Mouse (Mus musculus): Measurements from ENCODE around the gene Dnajc11. TPM values are rescaled to one million over a fixed set of nuclear protein-coding genes. Genes with fewer than 3 reads are reported as not detected.

The Dnajc11 gene
- polyA plus RNA-seq, 1 experiment, result 31.6 TPM

DNA sequence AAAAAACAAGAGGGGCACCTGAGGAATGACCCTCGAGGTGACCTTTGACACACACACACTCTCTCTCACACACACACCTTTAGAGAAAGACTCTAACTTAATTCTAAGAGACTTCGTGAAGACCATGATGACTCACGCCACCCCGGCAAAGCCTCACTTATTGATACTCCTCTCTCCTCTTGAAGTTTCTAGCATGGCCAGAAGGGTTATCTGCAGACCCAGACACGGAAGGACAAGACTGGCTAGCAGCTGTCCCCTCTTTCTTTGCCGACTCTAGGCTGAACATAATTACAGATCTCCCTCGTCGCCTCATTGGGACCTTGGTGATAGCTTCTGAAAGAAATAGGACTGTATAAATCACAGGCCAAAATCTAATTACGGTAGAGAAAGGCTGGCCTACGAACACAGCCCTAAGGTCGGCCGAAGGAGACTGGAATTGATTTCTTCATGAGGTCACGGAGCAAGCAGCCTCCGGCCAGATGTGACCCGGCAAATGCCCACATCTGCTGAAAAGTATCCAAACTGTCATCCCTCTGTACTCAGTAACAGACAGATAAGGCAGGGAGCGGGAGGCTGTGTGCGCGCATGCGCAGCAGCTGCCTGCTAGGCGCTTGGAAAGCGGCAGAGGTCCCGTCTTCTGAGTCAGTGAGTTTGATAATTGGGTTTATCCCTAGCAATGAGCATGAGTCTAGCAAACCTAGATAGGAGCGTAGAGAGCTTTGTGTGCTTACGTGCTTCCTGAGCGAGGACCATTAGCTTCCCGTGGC lies 25.7 kb upstream of the Dnajc11 start:
- no peak overlapping the region for H3K27ac ChIP-seq (ENCODE audit: insufficient read depth, low read length)
- H3K36me3 ChIP-seq (ENCODE audit: control insufficient read depth, insufficient read depth, low read length), result no peaks in the 10 kb centered on the region
- H3K27me3 ChIP-seq (ENCODE audit: control insufficient read depth, insufficient read depth, low read length), result no peaks in the 10 kb centered on the region
- WGBS, result 85% methylated on average over 26 of the region's 26 CpGs
- DNase-seq (ENCODE audit: low read depth in 1 of 2, low spot score in 2 of 2), result no peak
- H3K4me1 ChIP-seq (ENCODE audit: control insufficient read depth, insufficient read depth, insufficient read length), result no peaks in the 10 kb centered on the region
- no peak overlapping the region for H3K4me3 ChIP-seq (ENCODE audit: extremely low read depth, insufficient read depth, insufficient read length)
- no peak for TF ChIP-seq POLR2A (IDR thresholded peaks at IDR 0.05; ENCODE audit: low read depth, low read length)
- TF ChIP-seq CTCF (IDR thresholded peaks at IDR 0.05; ENCODE audit: extremely low read depth, insufficient read depth, insufficient read length, insufficient replicate concordance), result no peak

DNA sequence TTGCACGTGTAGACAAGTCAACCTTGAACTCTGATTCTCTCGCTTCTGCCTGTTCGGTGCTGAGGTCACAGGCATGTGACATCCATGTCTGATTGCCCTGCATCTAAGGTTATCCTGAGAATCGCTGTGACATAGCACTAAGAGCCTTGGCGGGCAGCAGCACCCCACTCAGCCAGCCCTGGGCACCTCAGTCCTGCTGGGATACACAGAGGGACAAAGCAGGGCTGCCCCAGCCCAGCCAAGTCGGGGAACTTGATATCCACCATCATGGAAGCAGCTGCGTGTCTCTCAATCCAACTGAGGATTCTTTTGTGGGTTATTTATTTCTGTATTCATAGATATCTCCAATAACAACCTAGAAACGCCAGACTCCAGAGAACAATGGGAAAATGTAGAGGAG lies 24.7 kb upstream of the Dnajc11 start:
- TF ChIP-seq POLR2A (IDR thresholded peaks at IDR 0.05; ENCODE audit: low read depth, low read length) (no peak), CTCF (IDR thresholded peaks at IDR 0.05; ENCODE audit: extremely low read depth, insufficient read depth, insufficient read length, insufficient replicate concordance) (no peak)
- H3K4me1 ChIP-seq (ENCODE audit: control insufficient read depth, insufficient read depth, insufficient read length), result no peaks in the 10 kb centered on the region
- no peak overlapping the region for H3K4me3 ChIP-seq (ENCODE audit: extremely low read depth, insufficient read depth, insufficient read length)
- no peak overlapping the region for H3K27ac ChIP-seq (ENCODE audit: insufficient read depth, low read length)
- DNase-seq (ENCODE audit: low read depth in 1 of 2, low spot score in 2 of 2), result no peak
- H3K36me3 ChIP-seq (ENCODE audit: control insufficient read depth, insufficient read depth, low read length), result no peaks in the 10 kb centered on the region
- H3K27me3 ChIP-seq (ENCODE audit: control insufficient read depth, insufficient read depth, low read length), result no peaks in the 10 kb centered on the region
- WGBS, result 79% methylated on average over 8 of the region's 8 CpGs

DNA sequence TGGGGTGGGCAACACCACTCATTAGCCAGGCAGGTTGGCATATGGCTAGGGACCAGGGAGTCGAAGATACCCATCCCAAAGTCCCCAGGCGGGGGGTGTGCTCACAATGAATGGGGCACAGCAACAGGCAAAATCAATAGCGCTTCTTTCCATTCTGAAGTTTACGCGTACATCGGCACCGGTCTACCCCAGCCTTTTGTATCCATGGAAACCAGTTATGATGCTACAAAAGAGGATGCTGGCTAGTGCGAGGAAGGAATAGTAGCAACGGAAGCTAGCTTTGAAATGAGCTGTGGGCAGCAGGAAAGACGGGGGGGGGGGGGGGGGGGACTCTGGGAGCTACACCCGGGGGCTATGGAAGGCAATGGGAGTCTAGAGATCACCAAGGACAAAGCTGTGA lies 17.2 kb upstream of the Dnajc11 start:
- WGBS, result 89% methylated on average over 11 of the region's 11 CpGs
- TF ChIP-seq CTCF (IDR thresholded peaks at IDR 0.05; ENCODE audit: extremely low read depth, insufficient read depth, insufficient read length, insufficient replicate concordance) (no peak), POLR2A (IDR thresholded peaks at IDR 0.05; ENCODE audit: low read depth, low read length) (no peak)
- Histone ChIP-seq H3K4me3 (ENCODE audit: extremely low read depth, insufficient read depth, insufficient read length) (no peak overlapping the region), H3K27ac (ENCODE audit: insufficient read depth, low read length) (no peak overlapping the region), H3K4me1 (ENCODE audit: control insufficient read depth, insufficient read depth, insufficient read length) (no peaks in the 10 kb centered on the region), H3K27me3 (ENCODE audit: control insufficient read depth, insufficient read depth, low read length) (no peaks in the 10 kb centered on the region), H3K36me3 (ENCODE audit: control insufficient read depth, insufficient read depth, low read length) (no peaks in the 10 kb centered on the region)
- no peak for DNase-seq (ENCODE audit: low read depth in 1 of 2, low spot score in 2 of 2)

DNA sequence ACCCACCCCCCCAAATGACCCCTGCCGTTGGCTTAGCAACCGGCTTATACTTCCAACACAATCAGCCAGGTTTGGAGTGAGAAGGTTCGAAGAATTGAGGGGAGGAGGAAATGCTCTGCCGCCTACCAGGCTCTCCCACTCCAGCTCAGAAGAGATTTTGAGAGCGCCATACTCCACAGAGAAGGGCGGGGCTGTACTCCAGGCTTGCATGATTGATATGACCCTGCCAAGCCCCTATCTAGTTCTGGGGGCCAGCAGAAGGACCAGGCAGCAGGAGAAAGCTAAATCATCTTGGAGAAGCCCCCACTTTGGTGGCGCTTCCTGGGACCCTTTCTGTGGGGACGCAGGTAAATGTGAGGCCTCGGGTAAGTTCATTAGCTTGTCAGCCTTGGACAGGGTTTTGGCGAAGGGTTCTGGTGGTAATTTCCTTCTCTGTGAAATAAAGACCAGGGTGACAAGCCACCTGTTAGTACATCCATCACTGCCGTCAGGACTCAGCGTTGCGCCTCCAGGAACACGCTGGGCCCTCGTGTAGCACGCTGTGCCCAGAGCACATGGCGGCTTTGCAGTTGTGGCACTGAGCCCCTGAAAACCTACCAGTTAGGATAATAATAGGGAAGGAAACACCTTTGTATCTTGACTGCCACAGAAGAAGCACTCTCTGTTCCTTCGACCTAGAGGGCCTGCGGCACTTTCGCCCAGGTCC lies 14.2 kb upstream of the Dnajc11 start:
- WGBS, result 62% methylated on average over 20 of the region's 20 CpGs

DNA sequence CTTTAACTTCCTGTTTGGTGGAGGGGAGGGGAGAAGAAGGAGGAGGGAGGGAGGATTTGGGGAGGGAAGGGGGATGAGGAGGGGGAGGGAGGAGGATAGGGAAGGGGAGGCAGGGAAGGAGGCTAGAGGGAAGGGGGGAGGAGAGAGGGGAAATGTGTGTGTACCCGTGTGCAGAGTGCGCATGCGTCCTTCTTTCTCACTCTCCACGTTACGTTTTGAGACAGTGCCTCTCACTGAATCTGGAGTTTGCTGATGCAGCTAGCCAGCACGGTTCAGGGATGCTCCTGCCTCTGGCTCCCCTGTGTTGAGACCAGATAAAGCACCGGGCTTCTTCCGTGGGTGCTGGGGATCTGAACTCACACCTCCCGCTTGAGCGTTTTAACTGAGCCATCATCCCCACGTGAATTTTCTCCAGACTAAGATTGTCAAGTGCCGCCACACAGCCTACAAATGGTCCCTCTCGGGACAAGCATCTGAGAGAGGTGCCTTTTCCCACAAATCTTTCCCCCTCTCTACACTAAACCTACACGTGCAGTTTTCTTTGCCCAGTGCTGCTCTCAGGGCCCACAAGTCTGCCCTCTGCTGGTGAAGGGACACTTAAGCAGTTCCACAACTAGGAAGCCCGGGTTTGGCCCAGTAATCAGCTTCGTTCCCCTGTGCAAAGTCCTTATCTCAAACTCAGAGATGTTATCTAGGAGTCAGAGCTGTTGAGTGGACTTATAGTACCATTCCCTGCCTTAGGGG lies 13.4 kb upstream of the Dnajc11 start:
- WGBS, result 37% methylated on average over 16 of the region's 16 CpGs
- no peak for TF ChIP-seq POLR2A (IDR thresholded peaks at IDR 0.05; ENCODE audit: low read depth, low read length)
- TF ChIP-seq CTCF (IDR thresholded peaks at IDR 0.05; ENCODE audit: extremely low read depth, insufficient read depth, insufficient read length, insufficient replicate concordance), result peak; percentile 69; the same call in 1 of the 2 replicates
- peak; percentile 12 to 42 for DNase-seq (ENCODE audit: low read depth in 1 of 2, low spot score in 2 of 2)

More for the DNA sequence above, 14.2 kb upstream of the Dnajc11 start:
- TF ChIP-seq CTCF (IDR thresholded peaks at IDR 0.05; ENCODE audit: extremely low read depth, insufficient read depth, insufficient read length, insufficient replicate concordance) (no peak), POLR2A (IDR thresholded peaks at IDR 0.05; ENCODE audit: low read depth, low read length) (no peak)
- Histone ChIP-seq H3K27ac (ENCODE audit: insufficient read depth, low read length) (no peak overlapping the region), H3K4me1 (ENCODE audit: control insufficient read depth, insufficient read depth, insufficient read length) (no peaks in the 10 kb centered on the region), H3K4me3 (ENCODE audit: extremely low read depth, insufficient read depth, insufficient read length) (no peak overlapping the region), H3K27me3 (ENCODE audit: control insufficient read depth, insufficient read depth, low read length) (no peaks in the 10 kb centered on the region), H3K36me3 (ENCODE audit: control insufficient read depth, insufficient read depth, low read length) (no peaks in the 10 kb centered on the region)
- no peak for DNase-seq (ENCODE audit: low read depth in 1 of 2, low spot score in 2 of 2)

DNA sequence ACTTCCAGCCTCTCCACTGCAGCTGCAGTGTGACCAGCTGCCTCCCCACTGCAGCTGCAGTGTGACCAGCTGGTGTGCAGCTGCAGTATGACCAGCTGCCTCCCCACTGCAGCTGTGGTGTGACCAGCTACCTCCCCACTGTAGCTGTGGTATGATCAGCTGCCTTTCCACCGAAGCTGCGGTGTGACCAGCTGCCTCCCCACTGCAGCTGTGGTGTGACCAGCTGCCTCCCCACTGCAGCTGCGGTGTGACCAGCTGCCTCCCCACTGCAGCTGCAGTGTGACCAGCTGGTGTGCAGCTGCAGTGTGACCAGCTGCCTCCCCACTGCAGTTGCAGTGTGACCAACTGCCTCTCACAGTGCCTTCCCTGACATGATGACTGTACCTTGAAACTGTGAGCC lies 11.4 kb upstream of the Dnajc11 start:
- Histone ChIP-seq H3K27ac (ENCODE audit: insufficient read depth, low read length) (no peak overlapping the region), H3K4me1 (ENCODE audit: control insufficient read depth, insufficient read depth, insufficient read length) (no peaks in the 10 kb centered on the region), H3K36me3 (ENCODE audit: control insufficient read depth, insufficient read depth, low read length) (no peaks in the 10 kb centered on the region), H3K27me3 (ENCODE audit: control insufficient read depth, insufficient read depth, low read length) (no peaks in the 10 kb centered on the region), H3K4me3 (ENCODE audit: extremely low read depth, insufficient read depth, insufficient read length) (no peak overlapping the region)
- 90% methylated on average over 3 of the region's 3 CpGs for WGBS
- no peak for TF ChIP-seq POLR2A (IDR thresholded peaks at IDR 0.05; ENCODE audit: low read depth, low read length)
- DNase-seq (ENCODE audit: low read depth in 1 of 2, low spot score in 2 of 2), result no peak

More for the DNA sequence above, 13.4 kb upstream of the Dnajc11 start:
- H3K27me3 ChIP-seq (ENCODE audit: control insufficient read depth, insufficient read depth, low read length), result no peaks in the 10 kb centered on the region
- no peaks in the 10 kb centered on the region for H3K4me1 ChIP-seq (ENCODE audit: control insufficient read depth, insufficient read depth, insufficient read length)
- H3K27ac ChIP-seq (ENCODE audit: insufficient read depth, low read length), result no peak overlapping the region
- no peak overlapping the region for H3K4me3 ChIP-seq (ENCODE audit: extremely low read depth, insufficient read depth, insufficient read length)
- H3K36me3 ChIP-seq (ENCODE audit: control insufficient read depth, insufficient read depth, low read length), result no peaks in the 10 kb centered on the region
